Mouse (Mus musculus) myocyte (in vitro differentiated cells): Measurements from ENCODE around the gene Eaf1. TPM values are rescaled to one million over a fixed set of nuclear protein-coding genes. Genes with fewer than 3 reads are reported as not detected.
"Not testable (repeated sequence)": the region's sequence is repeated elsewhere in the genome, so short reads cannot be mapped to it uniquely, and the experiment has no call there.

ENCODE experiments used
- H3K27me3 ChIP-seq: one replicate; pipeline ENCODE4 v1.6.1; 2011; ENCODE audit not compliant: control insufficient read depth, insufficient read depth, insufficient read length
- H3K36me3 ChIP-seq: one replicate; pipeline ENCODE4 v1.6.1; 2011; ENCODE audit not compliant: control insufficient read depth, insufficient read depth
- H3K4me2 ChIP-seq: one replicate; pipeline ENCODE4 v1.6.1; 2011; ENCODE audit warnings: low read depth, control low read depth
- H3K4me3 ChIP-seq: one replicate; pipeline ENCODE4 v1.5.1; 2011; ENCODE audit warnings: mild to moderate bottlenecking, control low read depth, moderate library complexity
- H3K79me2 ChIP-seq: one replicate; pipeline ENCODE4 v1.6.1; 2011; ENCODE audit not compliant: control insufficient read depth, insufficient read depth
- H3ac ChIP-seq: one replicate; pipeline ENCODE4 v1.6.1; 2011; ENCODE audit not compliant: control insufficient read depth, insufficient read length
- CEBPB ChIP-seq: IDR thresholded peaks from 2 replicates; pipeline ENCODE4 v1.6.1; 2011; ENCODE audit warnings: mild to moderate bottlenecking, moderate library complexity; ENCODE audit not compliant: poor library complexity, insufficient read depth, severe bottlenecking
- E2F4 ChIP-seq: IDR thresholded peaks from one replicate; pipeline ENCODE4 v1.6.1; 2011; ENCODE audit warnings: mild to moderate bottlenecking, control low read depth, moderate library complexity; ENCODE audit not compliant: insufficient read depth
- MAX ChIP-seq: IDR thresholded peaks from one replicate; pipeline ENCODE4 v1.6.1; 2011; ENCODE audit warnings: low read depth, mild to moderate bottlenecking, control low read depth
- MYOD1 ChIP-seq, 3 experiments: IDR thresholded peaks; one replicate each; pipeline ENCODE4 v1.6.1; 2011; ENCODE audit warnings: control low read depth in 2 of 3, low read depth in 2 of 3, mild to moderate bottlenecking in 2 of 3, moderate library complexity in 1 of 3; ENCODE audit not compliant: insufficient read length in 2 of 3, control insufficient read depth in 1 of 3
- MYOG ChIP-seq, 3 experiments: IDR thresholded peaks; one replicate each; pipeline ENCODE4 v1.6.1; 2011; ENCODE audit warnings: control low read depth in 2 of 3, low read depth in 2 of 3, mild to moderate bottlenecking in 2 of 3; ENCODE audit not compliant: insufficient read length in 2 of 3, control insufficient read depth in 1 of 3, insufficient read depth in 1 of 3
- POLR2A ChIP-seq: IDR thresholded peaks from one replicate; pipeline ENCODE4 v1.6.1; 2011; ENCODE audit warnings: low read depth, mild to moderate bottlenecking, control low read depth, moderate library complexity; ENCODE audit not compliant: insufficient read length
- POLR2AphosphoS2 ChIP-seq: IDR thresholded peaks from one replicate; pipeline ENCODE4 v1.6.1; 2011; ENCODE audit warnings: low read depth, control low read depth; ENCODE audit not compliant: insufficient read length
- REST ChIP-seq: IDR thresholded peaks from one replicate; pipeline ENCODE4 v1.6.1; 2011; ENCODE audit warnings: mild to moderate bottlenecking, control low read depth, moderate library complexity; ENCODE audit not compliant: insufficient read depth, insufficient read length
- SRF ChIP-seq: IDR thresholded peaks from one replicate; pipeline ENCODE4 v1.6.1; 2011; ENCODE audit warnings: low read depth; ENCODE audit not compliant: control insufficient read depth, insufficient read length
- TCF12 ChIP-seq: IDR thresholded peaks from one replicate; pipeline ENCODE4 v1.6.1; 2011; ENCODE audit warnings: mild to moderate bottlenecking, control low read depth; ENCODE audit not compliant: poor library complexity, insufficient read depth, severe bottlenecking
- TCF3 ChIP-seq: IDR thresholded peaks from one replicate; pipeline ENCODE4 v1.6.1; 2011; ENCODE audit warnings: low read depth, control low read depth; ENCODE audit not compliant: insufficient read length
- USF1 ChIP-seq: IDR thresholded peaks from one replicate; pipeline ENCODE4 v1.6.1; 2011; ENCODE audit warnings: low read depth, mild to moderate bottlenecking, control low read depth, moderate library complexity
- polyA plus RNA-seq: library from polyadenylated mRNA; unstranded; fragments of >200 nt; fragmentation: generic; extraction: Trizol; gene quantifications from one replicate; pipeline ENCODE4 v1.2.1, GENCODE M21; 2012; ENCODE audit warnings: missing spikeins

Gene Eaf1
- polyA plus RNA-seq, result 18.4 TPM

DNA sequence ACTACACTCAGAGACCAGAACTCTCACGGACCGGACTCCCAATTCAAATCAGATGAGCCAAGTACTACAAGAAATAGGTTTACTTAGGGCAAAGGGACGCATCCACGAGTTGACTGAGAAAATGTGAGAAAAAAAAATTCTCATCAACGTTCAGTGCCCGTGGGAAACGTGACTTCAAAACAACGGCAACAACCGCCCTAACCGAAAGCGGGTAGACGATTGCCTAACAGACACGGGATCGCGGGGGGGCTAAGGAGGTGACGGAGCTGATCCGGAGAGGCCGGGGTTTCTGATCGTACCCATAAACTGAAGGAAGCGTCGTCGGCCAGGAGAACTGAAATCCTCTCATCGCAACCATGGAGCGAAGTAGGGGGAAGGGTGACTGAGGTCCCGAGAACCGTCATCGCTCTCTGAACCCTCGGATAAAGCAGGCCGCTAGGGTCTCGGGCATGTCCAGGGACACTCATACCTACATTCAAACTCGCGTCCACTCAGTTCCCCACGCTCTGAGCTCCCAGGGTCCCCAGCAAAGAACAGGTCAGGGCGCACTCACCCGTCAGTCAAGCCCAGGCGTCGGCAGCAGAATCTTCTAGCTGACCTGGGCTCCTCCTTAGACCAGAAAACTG lies at the start of gene Eaf1:
TSS of gene Eaf1 (plus strand) at position 51 of the 626 bp plus-strand sequence.
- H3K36me3 ChIP-seq, result peaks cover 16% of the 10 kb centered on the region
- H3ac ChIP-seq, result peak within 1 kb of the TSS; percentile 46
- peak within 1 kb of the TSS; percentile 91 for H3K4me2 ChIP-seq
- TF ChIP-seq USF1 (no peak), REST (no peak), POLR2AphosphoS2 (no peak), POLR2A (no peak), CEBPB (no peak), MYOG (IDR thresholded peaks at IDR 0.05; ENCODE audit: control insufficient read depth in 1 of 3, insufficient read depth in 1 of 3, insufficient read length in 2 of 3, low read depth in 2 of 3) (no peak), TCF3 (no peak), SRF (no peak), TCF12 (no peak), E2F4 (no peak), MYOD1 (IDR thresholded peaks at IDR 0.05; ENCODE audit: control insufficient read depth in 1 of 3, insufficient read length in 2 of 3, low read depth in 2 of 3) (no peak), MAX (no peak)
- H3K79me2 ChIP-seq, result peaks cover 78% of the 10 kb centered on the region
- H3K4me3 ChIP-seq, result peak within 1 kb of the TSS; percentile 99
- no peaks in the 10 kb centered on the region for H3K27me3 ChIP-seq

DNA sequence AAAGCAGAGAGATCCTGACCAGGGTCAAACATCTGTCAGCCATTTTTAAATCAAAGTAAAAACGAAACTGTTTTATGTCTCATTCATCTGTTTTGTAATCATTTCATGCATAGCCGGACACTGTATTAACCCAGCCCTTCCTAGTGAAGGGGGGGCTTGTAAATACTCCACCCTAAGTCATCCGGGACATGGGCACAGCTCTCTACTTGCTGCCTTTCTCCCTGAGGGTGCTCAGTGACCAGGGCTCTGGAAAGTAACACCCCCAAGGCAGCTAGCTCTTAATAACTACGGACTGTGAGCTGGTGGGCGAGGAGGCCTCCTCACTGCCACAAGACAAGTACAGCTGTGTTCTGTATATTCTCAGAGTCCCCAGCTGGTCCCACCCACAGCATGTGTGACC lies 45.2 kb upstream of the Eaf1 start:
- Histone ChIP-seq H3K79me2 (no peaks in the 10 kb centered on the region), H3K4me2 (no peak overlapping the region), H3K36me3 (no peaks in the 10 kb centered on the region), H3K4me3 (no peak overlapping the region), H3ac (no peak overlapping the region), H3K27me3 (no peaks in the 10 kb centered on the region)
- TF ChIP-seq SRF, result no peak
- TF ChIP-seq POLR2AphosphoS2, result no peak
- TF ChIP-seq MYOD1 (IDR thresholded peaks at IDR 0.05; ENCODE audit: control insufficient read depth in 1 of 3, insufficient read length in 2 of 3, low read depth in 2 of 3), result peak in 1 of 3 experiments; percentile 12

GRCm38 (mm10) chr14:31453946-31454345 lies 40.3 kb upstream of the Eaf1 start:
- not testable (repeated sequence) for H3K4me2 ChIP-seq, H3K4me3 ChIP-seq, H3K27me3 ChIP-seq, H3K36me3 ChIP-seq, H3K79me2 ChIP-seq, H3ac ChIP-seq

DNA sequence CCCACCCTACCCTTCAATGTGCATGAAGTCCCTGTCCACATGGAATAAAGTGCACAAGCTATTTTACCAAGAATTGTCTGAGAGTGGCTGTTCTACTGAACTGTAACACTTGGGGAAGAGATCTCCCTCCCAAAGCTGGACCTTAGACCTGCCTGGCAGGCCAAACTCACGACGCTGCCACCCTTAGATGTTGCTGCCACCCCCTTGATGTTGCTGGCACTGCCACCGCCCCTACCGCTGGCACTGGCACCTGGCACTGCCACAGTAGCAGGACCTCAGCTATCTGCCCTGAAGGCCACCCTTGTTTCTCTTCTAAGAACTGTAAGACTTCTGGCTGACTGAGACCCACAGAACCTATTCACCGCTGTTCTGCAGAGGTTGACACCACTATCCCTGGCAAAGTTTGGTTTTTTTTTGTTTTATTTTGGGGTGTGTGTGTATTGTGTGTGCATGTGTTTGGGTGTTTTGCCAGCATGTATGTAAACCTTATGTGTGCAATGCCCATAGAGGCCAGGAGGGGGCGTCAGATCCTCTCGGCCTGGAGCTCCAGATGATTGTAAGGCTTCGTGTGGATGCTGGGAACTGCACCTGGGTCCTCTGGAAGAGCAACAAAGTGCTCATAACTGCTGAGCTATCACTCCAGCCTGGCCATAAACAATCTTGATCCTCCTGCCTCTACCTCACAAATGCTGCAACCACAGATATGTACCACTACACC lies 39.2 kb upstream of the Eaf1 start:
- H3K36me3 ChIP-seq, result no peaks in the 10 kb centered on the region
- no peak overlapping the region for H3ac ChIP-seq
- H3K27me3 ChIP-seq, result no peaks in the 10 kb centered on the region
- H3K4me2 ChIP-seq, result no peak overlapping the region
- TF ChIP-seq SRF (no peak), REST (no peak), POLR2A (no peak), POLR2AphosphoS2 (no peak), MYOG (IDR thresholded peaks at IDR 0.05; ENCODE audit: control insufficient read depth in 1 of 3, insufficient read depth in 1 of 3, insufficient read length in 2 of 3, low read depth in 2 of 3) (no peak), CEBPB (no peak), TCF3 (no peak), MYOD1 (IDR thresholded peaks at IDR 0.05; ENCODE audit: control insufficient read depth in 1 of 3, insufficient read length in 2 of 3, low read depth in 2 of 3) (no peak), USF1 (no peak), E2F4 (no peak), TCF12 (no peak), MAX (no peak)
- H3K4me3 ChIP-seq, result no peak overlapping the region
- no peaks in the 10 kb centered on the region for H3K79me2 ChIP-seq

- no peaks in the 10 kb centered on the region for H3K79me2 ChIP-seq
- TF ChIP-seq MAX (no peak), TCF3 (no peak), TCF12 (no peak), USF1 (no peak), REST (no peak), POLR2A (no peak), SRF (no peak)
- no peaks in the 10 kb centered on the region for H3K36me3 ChIP-seq
- no peak overlapping the region for H3ac ChIP-seq
- H3K27me3 ChIP-seq, result no peaks in the 10 kb centered on the region
- no peak overlapping the region for H3K4me2 ChIP-seq
- H3K4me3 ChIP-seq, result no peak overlapping the region
These were observed 38.0 kb upstream of the Eaf1 start for GRCm38 (mm10) chr14:31456064-31456721.
